Mouse (Mus musculus) liver, embryonic 14.5 days (tissue): ENCODE data around the gene Psmd9. TPM values are rescaled to one million over a fixed set of nuclear protein-coding genes. Genes with fewer than 3 reads are reported as not detected.

ENCODE experiments used
- ATAC-seq: fragments of 200-750 bp; cut with Nextera tagmentation; 2 replicates; pipeline ENCODE4 v1.8.0; 2017; ENCODE audit warnings: moderate number of reproducible peaks, mild to moderate bottlenecking, moderate library complexity; ENCODE audit not compliant: insufficient read depth
- DNase-seq, 3 experiments: peaks; one replicate each; pipeline ENCODE4 v3.0.0-alpha.2; 2012 to 2013; ENCODE audit warnings: low read depth in 3 of 3, low spot score in 3 of 3
- H3K27ac ChIP-seq: fragments of 300-500 bp; sonication (generic); 2 replicates; pipeline ENCODE4 v1.5.1; 2014; ENCODE audit warnings: moderate library complexity, mild to moderate bottlenecking, control low read depth, inconsistent platforms
- H3K27me3 ChIP-seq: fragments of 300-500 bp; sonication (generic); 2 replicates; pipeline ENCODE4 v1.6.1; 2014; ENCODE audit warnings: mild to moderate bottlenecking, low read length, moderate library complexity; ENCODE audit not compliant: control insufficient read depth, insufficient read depth
- H3K36me3 ChIP-seq: fragments of 300-500 bp; sonication (generic); replicated peaks from 2 replicates; pipeline ENCODE4 v1.6.1; 2014; ENCODE audit warnings: low read depth; ENCODE audit not compliant: control insufficient read depth, insufficient read depth
- H3K4me1 ChIP-seq, 2 experiments: fragments of 200-500 bp in 1 of 2; fragments of 300-500 bp in 1 of 2; sonication (generic) in 1 of 2; replicated peaks; 2 replicates each; pipeline ENCODE4 v1.6.1; 2012 to 2014; ENCODE audit warnings: antibody characterized with exemption in 1 of 2, inconsistent platforms in 1 of 2, low read length in 1 of 2; ENCODE audit not compliant: control insufficient read depth in 2 of 2, insufficient read depth in 2 of 2
- H3K4me2 ChIP-seq: fragments of 300-500 bp; sonication (generic); 2 replicates; pipeline ENCODE4 v1.6.1; 2014; ENCODE audit warnings: low read depth, mild to moderate bottlenecking, control low read depth, moderate library complexity
- H3K4me3 ChIP-seq, 2 experiments: fragments of 200-500 bp in 1 of 2; fragments of 300-500 bp in 1 of 2; sonication (generic) in 1 of 2; 2 replicates each; pipeline ENCODE4 v1.5.1; 2012 to 2014; ENCODE audit warnings: low read depth in 2 of 2, low read length in 2 of 2, mild to moderate bottlenecking in 2 of 2, control low read depth in 1 of 2, inconsistent platforms in 1 of 2, moderate library complexity in 1 of 2; ENCODE audit not compliant: insufficient read depth in 1 of 2
- H3K9ac ChIP-seq: fragments of 300-500 bp; sonication (generic); replicated peaks from 2 replicates; pipeline ENCODE4 v1.6.1; 2014; ENCODE audit warnings: mild to moderate bottlenecking, control low read depth, moderate library complexity
- H3K9me3 ChIP-seq: fragments of 300-500 bp; sonication (generic); 2 replicates; pipeline ENCODE4 v1.6.1; 2016; ENCODE audit warnings: low read length, mixed read lengths; ENCODE audit not compliant: control insufficient read depth
- CTCF ChIP-seq: IDR thresholded peaks from 2 replicates; pipeline ENCODE4 v1.5.1; 2016; ENCODE audit warnings: antibody characterized with exemption, low read depth, control low read depth
- EP300 ChIP-seq: IDR thresholded peaks from 2 replicates; pipeline ENCODE4 v1.6.1; 2016; ENCODE audit warnings: antibody characterized with exemption, low read depth
- WGBS: fragments of 180-500 bp; shearing (Covaris S2); extraction: QIAGEN DNeasy Blood & Tissue Kit; methylation state at CpG from one replicate; pipeline ENCODE4 v1.1.7; 2014; ENCODE audit not compliant: insufficient replicate concordance; 5-methylcytosine and 5-hydroxymethylcytosine counted together
- polyA plus RNA-seq, 2 experiments: library from polyadenylated mRNA; depleted of rRNA in 1 of 2; stranded (reverse) in 1 of 2; unstranded in 1 of 2; fragments of >200 nt; fragmentation: Nextera tagmentation in 1 of 2; extraction: Ambion mirVana in 1 of 2; gene quantifications; 2 replicates each; pipeline versions ENCODE4 v1.2.1 to v1.2.3; 2012 to 2014

The Psmd9 gene
- polyA plus RNA-seq, 2 experiments = 26.6 to 51.4 TPM

- 88% methylated on average over 4 of the region's 4 CpGs for WGBS
Measured at GRCm38 (mm10) chr5:123159446-123159845, 9.8 kb upstream of the Psmd9 start.

GRCm38 (mm10) chr5:123159866-123160265 is 9.3 kb upstream of the Psmd9 start:
- no peak for ATAC-seq
- no peaks in the 10 kb centered on the region for H3K4me1 ChIP-seq
- H3K36me3 ChIP-seq = peaks cover 79% of the 10 kb centered on the region
- no peak overlapping the region for H3K4me2 ChIP-seq
- no peak for TF ChIP-seq CTCF
- TF ChIP-seq EP300 = no peak
- H3K27me3 ChIP-seq = no peaks in the 10 kb centered on the region
- no peak for DNase-seq
- no peaks in the 10 kb centered on the region for H3K9me3 ChIP-seq
- H3K9ac ChIP-seq = no peak overlapping the region
- no peak overlapping the region for H3K27ac ChIP-seq
- H3K4me3 ChIP-seq = no peak overlapping the region
- 93% methylated on average over 15 of the region's 15 CpGs for WGBS

More at GRCm38 (mm10) chr5:123159446-123159845, 9.8 kb upstream of the Psmd9 start:
- no peak for DNase-seq
- Histone ChIP-seq H3K9ac (no peak overlapping the region), H3K4me2 (no peak overlapping the region), H3K36me3 (peaks cover 80% of the 10 kb centered on the region), H3K27me3 (no peaks in the 10 kb centered on the region), H3K4me3 (no peak overlapping the region), H3K27ac (no peak overlapping the region), H3K4me1 (no peaks in the 10 kb centered on the region), H3K9me3 (no peaks in the 10 kb centered on the region)
- no peak for TF ChIP-seq EP300
- ATAC-seq = no peak

- Histone ChIP-seq H3K27ac (no peak overlapping the region), H3K4me2 (no peak overlapping the region), H3K9me3 (no peaks in the 10 kb centered on the region), H3K27me3 (no peaks in the 10 kb centered on the region), H3K36me3 (peaks cover 78% of the 10 kb centered on the region), H3K4me3 (no peak overlapping the region), H3K4me1 (no peaks in the 10 kb centered on the region), H3K9ac (no peak overlapping the region)
- ATAC-seq (no peak), DNase-seq (no peak)
- 84% methylated on average over 15 of the region's 15 CpGs for WGBS
- TF ChIP-seq EP300 (no peak), CTCF (no peak)
Measured at GRCm38 (mm10) chr5:123160341-123160740, 8.9 kb upstream of the Psmd9 start.

GRCm38 (mm10) chr5:123162942-123163341 is 6.3 kb upstream of the Psmd9 start:
- DNase-seq = no peak
- peak; percentile 39 for TF ChIP-seq CTCF
- TF ChIP-seq EP300 = no peak
- Histone ChIP-seq H3K4me3 (no peak overlapping the region), H3K27ac (no peak overlapping the region), H3K9me3 (no peaks in the 10 kb centered on the region), H3K9ac (no peak overlapping the region), H3K36me3 (peaks cover 83% of the 10 kb centered on the region), H3K4me2 (no peak overlapping the region), H3K27me3 (no peaks in the 10 kb centered on the region), H3K4me1 (no peaks in the 10 kb centered on the region)
- WGBS = 81% methylated on average over 9 of the region's 9 CpGs
- ATAC-seq = 0 out of 2 replicates have a peak, but pooled peaks have one; percentile 13

GRCm38 (mm10) chr5:123166437-123166836 is 2.8 kb upstream of the Psmd9 start:
- H3K9ac ChIP-seq = no peak overlapping the region
- no peaks in the 10 kb centered on the region for H3K9me3 ChIP-seq
- no peak overlapping the region for H3K27ac ChIP-seq
- ATAC-seq (no peak), DNase-seq (no peak)
- H3K4me2 ChIP-seq = no peak overlapping the region
- no peaks in the 10 kb centered on the region for H3K27me3 ChIP-seq
- H3K4me3 ChIP-seq = no peak overlapping the region
- no peaks in the 10 kb centered on the region for H3K4me1 ChIP-seq
- 72% methylated on average over 10 of the region's 10 CpGs for WGBS
- peaks cover 48% of the 10 kb centered on the region for H3K36me3 ChIP-seq
- no peak for TF ChIP-seq EP300
- TF ChIP-seq CTCF = no peak

- peaks cover 4 to 5% of the 10 kb centered on the region in 2 experiments; a peak in 2 of 4 replicates for H3K4me1 ChIP-seq
- no peak overlapping the region for H3K4me2 ChIP-seq
- TF ChIP-seq EP300 = no peak
- no peak for TF ChIP-seq CTCF
- no peak overlapping the region for H3K27ac ChIP-seq
- no peak overlapping the region for H3K9ac ChIP-seq
- 58% methylated on average over 5 of the region's 5 CpGs for WGBS
- no peaks in the 10 kb centered on the region for H3K27me3 ChIP-seq
- peaks cover 37% of the 10 kb centered on the region for H3K36me3 ChIP-seq
- no peak for DNase-seq
- no peak overlapping the region for H3K4me3 ChIP-seq
- ATAC-seq = no peak
- no peaks in the 10 kb centered on the region for H3K9me3 ChIP-seq
Measured at GRCm38 (mm10) chr5:123167591-123167990, 1.6 kb upstream of the Psmd9 start.
